Mouse (Mus musculus): ENCODE results near the gene Kcnip4. TPM values are rescaled to one million over a fixed set of nuclear protein-coding genes. Genes with fewer than 3 reads are reported as not detected.
A peak's percentile ranks its signal among the peaks of the same experiment; 100 is the strongest.

Gene Kcnip4
- total RNA-seq, 1 experiment: 0.09 TPM

DNA sequence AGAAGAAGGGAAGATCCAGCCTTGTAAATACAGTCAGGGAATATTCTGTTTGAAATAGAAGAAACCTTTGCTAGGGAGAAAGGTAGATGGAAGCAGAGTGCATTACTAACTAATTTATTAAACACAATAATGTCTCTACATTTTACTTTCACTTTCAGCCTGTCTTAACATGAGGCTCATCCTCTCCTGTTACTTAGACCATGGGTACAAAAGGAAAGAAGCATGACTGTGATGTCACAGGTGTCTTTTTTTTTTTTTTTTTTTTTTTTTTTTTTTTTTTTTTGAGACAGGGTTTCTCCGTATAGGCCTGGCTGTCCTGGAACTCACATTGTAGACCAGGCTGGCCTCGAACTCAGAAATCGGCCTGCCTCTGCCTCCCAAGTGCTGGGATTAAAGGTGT is 864.7 kb downstream of the Kcnip4 start:
- no peaks in the 10 kb centered on the region for H3K4me1 ChIP-seq (ENCODE audit: control insufficient read depth in 2 of 2, insufficient read depth in 2 of 2, low read length in 2 of 2, poor library complexity in 1 of 2)
- H3K4me3 ChIP-seq (ENCODE audit: insufficient read depth in 1 of 2, low read depth in 1 of 2, low read length in 2 of 2, poor library complexity in 1 of 2, severe bottlenecking in 1 of 2): no peak overlapping the region
- TF ChIP-seq HCFC1 (IDR thresholded peaks at IDR 0.05; ENCODE audit: borderline replicate concordance, insufficient read depth, low read length) (no peak), CHD2 (IDR thresholded peaks at IDR 0.05; ENCODE audit: low read depth, low read length) (no peak), ZNF384 (IDR thresholded peaks at IDR 0.05; ENCODE audit: low read depth, low read length) (peak; percentile 59; the same call in 1 of the 2 replicates), MAFK (IDR thresholded peaks at IDR 0.05; ENCODE audit: insufficient read depth, low read depth, low read length) (no peak), ZC3H11A (IDR thresholded peaks at IDR 0.05; ENCODE audit: borderline replicate concordance, low read depth, low read length) (no peak)
- in situ Hi-C loops (cut with MboI; ENCODE audit: low sequenced_read_pairs in 2 of 2, unreplicated experiment in 2 of 2): no loop called here
- H3K9ac ChIP-seq (ENCODE audit: insufficient read depth, low read depth, low read length, poor library complexity, severe bottlenecking): no peak overlapping the region
- no peak overlapping the region for H3K27ac ChIP-seq (ENCODE audit: insufficient read depth, low read depth, low read length, poor library complexity, severe bottlenecking)
- DNase-seq (ENCODE audit: low read depth, low spot score): no peak
- no peaks in the 10 kb centered on the region for H3K9me3 ChIP-seq (ENCODE audit: control insufficient read depth, insufficient read depth, low read depth, low read length)
- H3K36me3 ChIP-seq (ENCODE audit: control insufficient read depth, insufficient read depth, low read length, poor library complexity, severe bottlenecking): no peaks in the 10 kb centered on the region

- Histone ChIP-seq H3K9me3 (ENCODE audit: control insufficient read depth, insufficient read depth, low read depth, low read length) (no peaks in the 10 kb centered on the region), H3K4me3 (ENCODE audit: insufficient read depth in 1 of 2, low read depth in 1 of 2, low read length in 2 of 2, poor library complexity in 1 of 2, severe bottlenecking in 1 of 2) (no peak overlapping the region), H3K4me1 (ENCODE audit: control insufficient read depth in 2 of 2, insufficient read depth in 2 of 2, low read length in 2 of 2, poor library complexity in 1 of 2) (no peaks in the 10 kb centered on the region), H3K36me3 (ENCODE audit: control insufficient read depth, insufficient read depth, low read length, poor library complexity, severe bottlenecking) (no peaks in the 10 kb centered on the region), H3K9ac (ENCODE audit: insufficient read depth, low read depth, low read length, poor library complexity, severe bottlenecking) (no peak overlapping the region), H3K27ac (ENCODE audit: insufficient read depth, low read depth, low read length, poor library complexity, severe bottlenecking) (no peak overlapping the region)
- no peak for TF ChIP-seq ZNF384 (IDR thresholded peaks at IDR 0.05; ENCODE audit: low read depth, low read length)
- TF ChIP-seq CHD2 (IDR thresholded peaks at IDR 0.05; ENCODE audit: low read depth, low read length): no peak
- no peak for TF ChIP-seq ZC3H11A (IDR thresholded peaks at IDR 0.05; ENCODE audit: borderline replicate concordance, low read depth, low read length)
- no peak for TF ChIP-seq MAFK (IDR thresholded peaks at IDR 0.05; ENCODE audit: insufficient read depth, low read depth, low read length)
- TF ChIP-seq HCFC1 (IDR thresholded peaks at IDR 0.05; ENCODE audit: borderline replicate concordance, insufficient read depth, low read length): no peak
- in situ Hi-C loops (cut with MboI; ENCODE audit: low sequenced_read_pairs in 2 of 2, unreplicated experiment in 2 of 2): no loop called here
- DNase-seq (ENCODE audit: low read depth, low spot score): no peak
Observed at GRCm38 (mm10) chr5:48650496-48650895, 874.2 kb downstream of the Kcnip4 start.

- H3K4me3 ChIP-seq (ENCODE audit: insufficient read depth in 1 of 2, low read depth in 1 of 2, low read length in 2 of 2, poor library complexity in 1 of 2, severe bottlenecking in 1 of 2): no peak overlapping the region
- TF ChIP-seq CHD2 (IDR thresholded peaks at IDR 0.05; ENCODE audit: low read depth, low read length) (no peak), MAFK (IDR thresholded peaks at IDR 0.05; ENCODE audit: insufficient read depth, low read depth, low read length) (no peak), ZNF384 (IDR thresholded peaks at IDR 0.05; ENCODE audit: low read depth, low read length) (no peak), ZC3H11A (IDR thresholded peaks at IDR 0.05; ENCODE audit: borderline replicate concordance, low read depth, low read length) (no peak), HCFC1 (IDR thresholded peaks at IDR 0.05; ENCODE audit: borderline replicate concordance, insufficient read depth, low read length) (no peak)
- no peaks in the 10 kb centered on the region for H3K4me1 ChIP-seq (ENCODE audit: control insufficient read depth in 2 of 2, insufficient read depth in 2 of 2, low read length in 2 of 2, poor library complexity in 1 of 2)
- H3K9ac ChIP-seq (ENCODE audit: insufficient read depth, low read depth, low read length, poor library complexity, severe bottlenecking): no peak overlapping the region
- DNase-seq (ENCODE audit: low read depth, low spot score): no peak
- H3K36me3 ChIP-seq (ENCODE audit: control insufficient read depth, insufficient read depth, low read length, poor library complexity, severe bottlenecking): no peaks in the 10 kb centered on the region
- in situ Hi-C loops (cut with MboI; ENCODE audit: low sequenced_read_pairs in 2 of 2, unreplicated experiment in 2 of 2): no loop called here
- H3K9me3 ChIP-seq (ENCODE audit: control insufficient read depth, insufficient read depth, low read depth, low read length): no peaks in the 10 kb centered on the region
- H3K27ac ChIP-seq (ENCODE audit: insufficient read depth, low read depth, low read length, poor library complexity, severe bottlenecking): no peak overlapping the region
Observed at GRCm38 (mm10) chr5:48636675-48637074, 888.0 kb downstream of the Kcnip4 start.

DNA sequence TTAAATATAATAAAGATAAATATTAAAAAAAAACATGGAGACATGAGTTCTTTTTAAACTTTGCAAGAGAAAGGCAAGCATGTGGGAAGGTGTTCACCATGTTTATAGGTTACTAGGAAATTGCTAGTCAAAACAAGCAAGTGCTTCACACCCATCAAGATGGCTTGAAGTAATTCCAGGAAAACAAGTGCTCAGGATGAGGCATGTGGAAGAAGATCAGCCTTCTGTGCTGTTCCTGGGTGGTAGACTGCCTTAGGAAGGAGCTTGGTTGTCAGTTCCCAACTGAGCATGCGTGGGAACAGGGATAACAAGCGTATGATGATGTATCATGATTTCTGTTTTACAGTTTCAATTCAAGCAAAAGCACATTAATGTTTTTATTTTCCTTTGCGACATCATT is 891.1 kb downstream of the Kcnip4 start:
- H3K4me1 ChIP-seq (ENCODE audit: control insufficient read depth in 2 of 2, insufficient read depth in 2 of 2, low read length in 2 of 2, poor library complexity in 1 of 2): no peaks in the 10 kb centered on the region
- no peak for DNase-seq (ENCODE audit: low read depth, low spot score)
- no peak overlapping the region for H3K4me3 ChIP-seq (ENCODE audit: insufficient read depth in 1 of 2, low read depth in 1 of 2, low read length in 2 of 2, poor library complexity in 1 of 2, severe bottlenecking in 1 of 2)
- H3K9me3 ChIP-seq (ENCODE audit: control insufficient read depth, insufficient read depth, low read depth, low read length): no peaks in the 10 kb centered on the region
- in situ Hi-C loops (cut with MboI; ENCODE audit: low sequenced_read_pairs in 2 of 2, unreplicated experiment in 2 of 2): no loop called here
- no peak overlapping the region for H3K9ac ChIP-seq (ENCODE audit: insufficient read depth, low read depth, low read length, poor library complexity, severe bottlenecking)
- no peak overlapping the region for H3K27ac ChIP-seq (ENCODE audit: insufficient read depth, low read depth, low read length, poor library complexity, severe bottlenecking)
- no peak for TF ChIP-seq ZC3H11A (IDR thresholded peaks at IDR 0.05; ENCODE audit: borderline replicate concordance, low read depth, low read length)
- no peak for TF ChIP-seq CHD2 (IDR thresholded peaks at IDR 0.05; ENCODE audit: low read depth, low read length)
- TF ChIP-seq ZNF384 (IDR thresholded peaks at IDR 0.05; ENCODE audit: low read depth, low read length): no peak
- no peak for TF ChIP-seq HCFC1 (IDR thresholded peaks at IDR 0.05; ENCODE audit: borderline replicate concordance, insufficient read depth, low read length)
- TF ChIP-seq MAFK (IDR thresholded peaks at IDR 0.05; ENCODE audit: insufficient read depth, low read depth, low read length): no peak
- H3K36me3 ChIP-seq (ENCODE audit: control insufficient read depth, insufficient read depth, low read length, poor library complexity, severe bottlenecking): no peaks in the 10 kb centered on the region

DNA sequence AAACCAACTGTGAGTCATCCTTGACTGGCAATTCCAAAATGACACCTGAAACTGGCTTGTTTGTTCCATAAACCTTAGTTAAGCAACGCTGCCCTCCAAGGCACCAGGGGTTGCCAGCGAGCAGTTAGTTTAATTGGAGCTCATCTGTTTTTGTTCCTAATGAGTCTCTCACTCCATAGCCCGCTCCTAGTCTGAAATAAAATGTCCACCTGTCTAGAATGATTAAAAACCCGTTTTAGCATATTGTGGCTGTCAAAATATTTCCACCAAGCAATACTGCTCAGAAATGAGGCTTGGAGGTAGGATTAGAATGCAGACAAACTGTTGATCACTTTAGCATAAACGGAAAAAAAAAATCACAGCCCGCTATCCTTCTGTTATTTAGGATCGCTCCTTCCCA is 901.3 kb downstream of the Kcnip4 start:
- Histone ChIP-seq H3K9ac (ENCODE audit: insufficient read depth, low read depth, low read length, poor library complexity, severe bottlenecking) (no peak overlapping the region), H3K4me3 (ENCODE audit: insufficient read depth in 1 of 2, low read depth in 1 of 2, low read length in 2 of 2, poor library complexity in 1 of 2, severe bottlenecking in 1 of 2) (no peak overlapping the region), H3K27ac (ENCODE audit: insufficient read depth, low read depth, low read length, poor library complexity, severe bottlenecking) (no peak overlapping the region), H3K9me3 (ENCODE audit: control insufficient read depth, insufficient read depth, low read depth, low read length) (no peaks in the 10 kb centered on the region), H3K36me3 (ENCODE audit: control insufficient read depth, insufficient read depth, low read length, poor library complexity, severe bottlenecking) (no peaks in the 10 kb centered on the region), H3K4me1 (ENCODE audit: control insufficient read depth in 2 of 2, insufficient read depth in 2 of 2, low read length in 2 of 2, poor library complexity in 1 of 2) (no peaks in the 10 kb centered on the region)
- DNase-seq (ENCODE audit: low read depth, low spot score): no peak
- in situ Hi-C loops (cut with MboI; ENCODE audit: low sequenced_read_pairs in 2 of 2, unreplicated experiment in 2 of 2): no loop called here
- no peak for TF ChIP-seq CHD2 (IDR thresholded peaks at IDR 0.05; ENCODE audit: low read depth, low read length)
- no peak for TF ChIP-seq ZNF384 (IDR thresholded peaks at IDR 0.05; ENCODE audit: low read depth, low read length)
- TF ChIP-seq ZC3H11A (IDR thresholded peaks at IDR 0.05; ENCODE audit: borderline replicate concordance, low read depth, low read length): no peak
- no peak for TF ChIP-seq HCFC1 (IDR thresholded peaks at IDR 0.05; ENCODE audit: borderline replicate concordance, insufficient read depth, low read length)
- TF ChIP-seq MAFK (IDR thresholded peaks at IDR 0.05; ENCODE audit: insufficient read depth, low read depth, low read length): no peak

All from ES-E14 (cell line).